Mouse (Mus musculus) testis, adult 2 months (tissue): ENCODE results near the gene Gpr137c. TPM values are rescaled to one million over a fixed set of nuclear protein-coding genes. Genes with fewer than 3 reads are reported as not detected.

Experiments used
- H3K27ac ChIP-seq: fragments of 200-500 bp; 2 replicates; pipeline ENCODE4 v1.5.1; 2012; ENCODE audit warnings: low read depth, low read length; ENCODE audit not compliant: control insufficient read depth, insufficient read depth
- H3K27me3 ChIP-seq: fragments of 200-500 bp; 2 replicates; pipeline ENCODE4 v1.6.1; 2012; ENCODE audit warnings: mild to moderate bottlenecking, low read length, moderate library complexity; ENCODE audit not compliant: control insufficient read depth, insufficient read depth
- H3K36me3 ChIP-seq: fragments of 200-500 bp; 2 replicates; pipeline ENCODE4 v1.6.1; 2012; ENCODE audit warnings: mild to moderate bottlenecking, low read length; ENCODE audit not compliant: control insufficient read depth, insufficient read depth
- H3K4me1 ChIP-seq: fragments of 200-500 bp; 2 replicates; pipeline ENCODE4 v1.6.1; 2012; ENCODE audit warnings: low read length; ENCODE audit not compliant: control insufficient read depth, insufficient read depth
- H3K4me3 ChIP-seq: fragments of 200-500 bp; 2 replicates; pipeline ENCODE4 v1.5.1; 2012; ENCODE audit warnings: low read depth, mild to moderate bottlenecking, low read length, moderate library complexity, mixed read lengths; ENCODE audit not compliant: control insufficient read depth
- CTCF ChIP-seq: fragments of 200-500 bp; IDR thresholded peaks from 2 replicates; pipeline ENCODE4 v1.5.1; 2012; ENCODE audit warnings: low read depth, mild to moderate bottlenecking, inconsistent platforms, low read length, moderate library complexity; ENCODE audit not compliant: control insufficient read depth, insufficient read depth, insufficient replicate concordance
- POLR2A ChIP-seq: fragments of 200-500 bp; IDR thresholded peaks from 2 replicates; pipeline ENCODE4 v1.6.1; 2012; ENCODE audit warnings: low read depth, mild to moderate bottlenecking, inconsistent platforms, low read length, moderate library complexity; ENCODE audit not compliant: control insufficient read depth
- polyA plus RNA-seq: library from polyadenylated mRNA; depleted of rRNA; stranded (reverse); fragments of >200 nt; gene quantifications from 2 replicates; pipeline ENCODE4 v1.2.3, GENCODE M21; 2012

Gpr137c gene
- polyA plus RNA-seq, 1 experiment = 7.8 TPM

DNA sequence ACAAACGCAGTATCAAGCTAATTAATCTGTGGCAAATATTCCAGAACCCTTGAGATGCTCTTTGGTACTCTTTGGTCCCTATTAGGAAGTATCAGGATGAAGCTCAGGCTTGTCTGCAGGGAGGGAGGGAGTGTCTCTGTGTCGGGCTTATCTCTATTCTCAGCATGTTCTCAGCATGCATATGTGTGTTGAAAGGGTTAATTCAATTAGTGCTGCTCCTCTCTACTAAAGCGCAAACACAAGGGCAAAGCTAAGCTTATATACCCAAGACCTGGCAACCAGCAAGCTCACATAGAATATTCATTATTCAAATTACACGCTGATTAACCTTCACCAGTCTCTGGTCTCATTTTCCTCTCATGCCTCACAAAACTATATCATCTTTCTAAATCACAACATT, 84.4 kb downstream of the Gpr137c start:
- no peaks in the 10 kb centered on the region; the same call in 1 of the 2 replicates for H3K36me3 ChIP-seq
- TF ChIP-seq CTCF = no peak
- no peak for TF ChIP-seq POLR2A
- peaks cover 2% of the 10 kb centered on the region for H3K4me1 ChIP-seq
- no peak overlapping the region for H3K4me3 ChIP-seq
- no peaks in the 10 kb centered on the region for H3K27me3 ChIP-seq
- H3K27ac ChIP-seq = no peak overlapping the region

DNA sequence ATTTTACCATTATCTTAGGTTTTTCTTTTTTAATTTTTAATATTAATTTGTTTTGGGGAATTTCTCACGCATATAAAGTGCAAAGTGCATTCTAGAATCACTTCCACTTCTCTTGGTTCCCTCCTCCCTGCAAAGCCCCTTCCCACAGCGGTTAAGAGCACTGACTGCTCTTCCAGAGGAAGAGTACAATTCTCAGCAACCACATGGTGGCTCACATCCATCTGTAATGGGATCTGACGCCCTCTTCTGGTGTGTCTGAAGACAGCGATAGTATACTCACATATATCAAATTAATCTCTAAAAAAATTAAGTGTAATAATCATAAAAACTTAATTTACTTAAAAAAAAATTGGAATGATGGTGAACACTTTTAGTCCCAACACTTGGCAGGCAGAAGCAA, 84.9 kb downstream of the Gpr137c start:
- Histone ChIP-seq H3K27me3 (no peaks in the 10 kb centered on the region), H3K36me3 (no peaks in the 10 kb centered on the region; the same call in 1 of the 2 replicates), H3K4me3 (no peak overlapping the region), H3K27ac (no peak overlapping the region), H3K4me1 (peaks cover 4% of the 10 kb centered on the region)
- no peak for TF ChIP-seq POLR2A
- no peak for TF ChIP-seq CTCF

- H3K27me3 ChIP-seq = no peaks in the 10 kb centered on the region
- H3K4me1 ChIP-seq = peaks cover 7% of the 10 kb centered on the region
- no peak overlapping the region for H3K4me3 ChIP-seq
- H3K27ac ChIP-seq = no peak overlapping the region
- TF ChIP-seq CTCF (no peak), POLR2A (no peak)
- no peaks in the 10 kb centered on the region; the same call in 1 of the 2 replicates for H3K36me3 ChIP-seq
These were observed 86.3 kb downstream of the Gpr137c start for GRCm38 (mm10) chr14:45305852-45306251.

GRCm38 (mm10) chr14:45307630-45308328, 88.3 kb downstream of the Gpr137c start:
- H3K36me3 ChIP-seq = no peaks in the 10 kb centered on the region
- no peak overlapping the region for H3K27ac ChIP-seq
- no peaks in the 10 kb centered on the region for H3K27me3 ChIP-seq
- peaks cover 7% of the 10 kb centered on the region for H3K4me1 ChIP-seq
- H3K4me3 ChIP-seq = peak overlapping the region; percentile 11
- no peak for TF ChIP-seq CTCF
- TF ChIP-seq POLR2A = no peak

DNA sequence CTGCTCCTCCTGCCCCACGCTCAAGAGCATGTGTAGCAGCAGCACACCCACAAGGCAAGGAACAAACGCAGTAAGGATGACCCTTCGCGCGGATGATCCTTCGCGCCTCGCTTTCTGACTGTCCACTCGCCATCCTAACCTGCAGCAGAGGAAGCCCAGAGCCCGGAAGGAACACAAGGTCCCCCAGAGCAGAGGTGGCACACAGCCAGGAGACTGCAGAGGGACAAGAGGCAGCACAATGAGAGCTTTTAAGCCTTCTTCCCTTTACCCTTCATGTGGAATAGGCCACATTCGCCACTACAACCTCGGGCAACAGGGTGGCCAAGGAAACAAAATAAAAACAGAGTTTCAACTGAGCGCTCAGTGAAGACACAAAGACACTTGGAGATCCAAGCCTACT, 90.1 kb downstream of the Gpr137c start:
- no peaks in the 10 kb centered on the region for H3K36me3 ChIP-seq
- no peak for TF ChIP-seq CTCF
- no peak for TF ChIP-seq POLR2A
- H3K27me3 ChIP-seq = no peaks in the 10 kb centered on the region
- H3K4me3 ChIP-seq = 0 out of 2 replicates have a peak overlapping the region, but pooled peaks have one; percentile 14
- H3K4me1 ChIP-seq = peaks cover 7% of the 10 kb centered on the region
- no peak overlapping the region for H3K27ac ChIP-seq

DNA sequence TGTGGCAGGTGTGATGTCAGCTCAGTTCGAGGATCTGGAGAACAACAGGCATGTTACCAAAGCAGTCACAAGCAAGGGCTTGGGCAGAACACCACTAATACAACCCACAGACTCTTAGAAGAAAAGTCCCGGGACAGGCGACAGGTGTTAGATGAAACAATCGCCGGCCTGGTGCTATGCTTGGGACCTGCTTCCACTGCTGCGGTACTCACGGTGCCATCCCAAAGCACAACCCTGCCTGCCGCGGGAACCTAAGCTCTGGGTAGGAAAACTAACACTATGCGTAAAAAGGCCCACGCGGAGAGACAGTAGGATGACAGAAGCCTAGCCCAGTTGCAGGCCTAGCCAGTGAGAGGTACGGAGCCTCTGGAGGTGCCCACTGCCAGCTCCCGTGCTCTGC, 90.6 kb downstream of the Gpr137c start:
- Histone ChIP-seq H3K27me3 (no peaks in the 10 kb centered on the region), H3K36me3 (no peaks in the 10 kb centered on the region)

GRCm38 (mm10) chr14:45316927-45317326, 97.4 kb downstream of the Gpr137c start:
- TF ChIP-seq POLR2A (no peak), CTCF (no peak)

More for the DNA sequence above, 90.6 kb downstream of the Gpr137c start:
- H3K27ac ChIP-seq = no peak overlapping the region
- no peak overlapping the region for H3K4me3 ChIP-seq
- peaks cover 7% of the 10 kb centered on the region for H3K4me1 ChIP-seq
- no peak for TF ChIP-seq CTCF
- TF ChIP-seq POLR2A = no peak

DNA sequence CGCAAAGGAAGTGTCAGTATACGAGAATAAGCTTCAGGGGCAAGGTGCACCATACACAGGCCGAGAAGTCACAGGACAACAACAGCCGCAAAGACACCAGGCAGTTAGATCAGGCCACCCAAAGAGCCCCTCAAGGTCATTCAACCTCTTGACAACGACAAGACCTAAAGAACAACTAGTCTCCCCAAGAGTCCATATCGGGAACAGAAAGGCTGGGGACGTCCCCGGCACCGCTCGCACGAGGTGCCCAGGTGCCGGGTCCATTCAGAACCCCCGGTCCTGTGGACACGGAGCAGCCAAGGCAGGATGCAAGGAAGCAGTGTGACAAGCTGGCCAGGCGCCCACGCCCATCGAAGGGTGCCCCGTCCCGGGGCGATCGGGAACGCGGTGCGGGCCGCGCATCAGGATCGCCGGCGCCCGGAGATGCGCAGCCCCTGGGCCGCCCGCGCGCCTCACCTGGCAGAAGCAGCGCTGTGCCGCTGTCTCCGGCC, 98.4 kb downstream of the Gpr137c start:
- Histone ChIP-seq H3K27me3 (no peaks in the 10 kb centered on the region), H3K4me1 (peaks cover 6% of the 10 kb centered on the region; the same call in 1 of the 2 replicates), H3K4me3 (peak overlapping the region; percentile 95), H3K36me3 (no peaks in the 10 kb centered on the region), H3K27ac (peak overlapping the region; percentile 69)
- no peak for TF ChIP-seq CTCF
- TF ChIP-seq POLR2A = no peak

More at GRCm38 (mm10) chr14:45316927-45317326, 97.4 kb downstream of the Gpr137c start:
- Histone ChIP-seq H3K36me3 (no peaks in the 10 kb centered on the region), H3K27me3 (no peaks in the 10 kb centered on the region), H3K27ac (no peak overlapping the region), H3K4me3 (no peak overlapping the region), H3K4me1 (peaks cover 6% of the 10 kb centered on the region; the same call in 1 of the 2 replicates)
